Mouse (Mus musculus): Measurements from ENCODE around the gene Ostf1. TPM values are rescaled to one million over a fixed set of nuclear protein-coding genes. Genes with fewer than 3 reads are reported as not detected.

The Ostf1 gene
- total RNA-seq (2023): 100 to 1,000 TPM; 142 to 146 TPM

DNA sequence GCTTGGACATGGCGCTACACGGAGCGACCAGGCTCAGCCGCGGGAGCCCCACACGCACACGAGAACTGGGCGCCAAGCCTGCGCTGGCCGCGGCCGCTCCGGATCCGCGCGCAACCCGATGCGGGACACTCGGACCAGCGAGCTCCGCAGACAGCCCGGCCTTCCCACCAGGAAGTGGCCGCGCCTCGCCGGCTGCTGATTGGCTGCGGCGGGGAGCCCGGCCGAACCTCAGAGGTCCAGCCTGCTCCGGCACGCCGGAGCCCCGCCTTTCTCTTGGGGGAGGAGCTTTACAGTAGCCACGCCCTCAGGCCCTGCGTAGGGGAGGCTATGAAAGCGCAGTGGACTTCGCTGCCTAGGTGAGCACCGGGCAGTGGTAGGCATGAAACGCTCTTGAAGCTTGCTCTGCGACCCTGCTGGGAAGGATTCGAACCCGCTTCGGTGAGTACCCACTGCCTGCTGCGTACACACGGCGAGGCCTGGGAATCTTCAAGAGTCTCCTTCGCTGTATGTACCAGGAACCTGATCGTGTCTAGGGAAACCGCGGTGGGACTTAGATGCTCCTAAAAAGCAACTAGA is at the start of gene Ostf1, which contains the start of gene Nmrk1:
Ostf1 (minus strand) TSS at position 180 of the 576 bp plus-strand sequence.
Nmrk1 (plus strand) TSS at position 307 of the 576 bp plus-strand sequence.

DNA sequence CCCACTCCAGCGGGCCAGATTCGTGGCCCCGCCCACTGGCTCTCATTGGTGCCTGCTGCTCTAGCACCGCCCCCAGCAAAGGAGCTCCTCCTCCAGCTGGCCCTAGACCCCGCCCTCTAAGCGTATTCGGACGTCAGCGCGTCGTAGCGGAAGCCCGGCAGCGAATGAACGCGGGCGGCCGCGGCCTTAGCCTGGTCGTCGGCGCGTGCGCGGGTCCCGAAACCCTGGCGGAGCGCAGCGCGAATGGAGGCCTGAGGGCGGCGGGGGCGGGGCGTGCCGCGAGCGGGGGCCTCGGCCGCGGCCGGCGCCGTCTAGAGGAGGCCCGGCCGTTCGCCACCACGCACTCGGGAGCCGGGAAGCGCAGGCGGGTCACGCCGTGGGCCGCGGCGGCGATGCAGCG is 39.0 kb upstream of the Ostf1 start, which contains the start of gene Carnmt1:
Carnmt1 (plus strand) TSS at position 157 of the 400 bp plus-strand sequence.

Other genes starting within 250 kb of the Ostf1 start
- 10 to 100 TPM; 35.4 to 37.2 TPM for gene Nmrk1, start 127 bp upstream of the Ostf1 start, total RNA-seq (2023)
- 10 to 100 TPM; 11.6 to 13.8 TPM for gene Carnmt1, start 38.9 kb upstream of the Ostf1 start, total RNA-seq (2023)
- 10 to 100 TPM; 11.8 to 14.6 TPM for gene D030056L22Rik, start 81.4 kb upstream of the Ostf1 start, total RNA-seq (2023)
- gene Trpm6, start 118.2 kb upstream of the Ostf1 start, total RNA-seq (2023): not detected

Data from B cell, adult 67 days (primary cell).